Mouse (Mus musculus) right cerebral cortex, postnatal 10 days (tissue): ENCODE measurements around the gene Taf9b.
"Not testable (repeated sequence)": the region's sequence is repeated elsewhere in the genome, so short reads cannot be mapped to it uniquely, and the experiment has no call there.

ENCODE experiments used
- DNase-seq, 2 experiments: peaks; one replicate each; pipeline ENCODE4 v3.0.0; 2021; ENCODE audit warnings: low spot score in 2 of 2

The Taf9b gene

GRCm38 (mm10) chrX:106221058-106221457, at the start of gene Taf9b:
Gene Taf9b, minus strand, starts transcription at chrX:106221158.
- DNase-seq: no peak

GRCm38 (mm10) chrX:106255276-106255675, 34.3 kb upstream of the Taf9b start, which contains the start of gene Fnd3c2:
Gene Fnd3c2, minus strand, starts transcription at chrX:106255376.
- DNase-seq: no peak

GRCm38 (mm10) chrX:106219171-106220032, 1.6 kb downstream of the Taf9b start:
- peak; percentile 82 to 83 for DNase-seq

GRCm38 (mm10) chrX:106209100-106209499, 11.9 kb downstream of the Taf9b start:
- no peak for DNase-seq

- no peak for DNase-seq
Measured at GRCm38 (mm10) chrX:106198904-106199303, 22.1 kb downstream of the Taf9b start.

- no peak for DNase-seq
Measured at GRCm38 (mm10) chrX:106197308-106197707, 23.6 kb downstream of the Taf9b start.

- DNase-seq: not testable (repeated sequence)
Measured at GRCm38 (mm10) chrX:106194361-106194760, 26.6 kb downstream of the Taf9b start.

GRCm38 (mm10) chrX:106190091-106190490, 30.9 kb downstream of the Taf9b start:
- DNase-seq: no peak

- DNase-seq: no peak
Measured at GRCm38 (mm10) chrX:106189356-106189755, 31.6 kb downstream of the Taf9b start.

GRCm38 (mm10) chrX:106187737-106188136, 33.2 kb downstream of the Taf9b start:
- no peak for DNase-seq

GRCm38 (mm10) chrX:106186713-106187649, 34.0 kb downstream of the Taf9b start, which contains the start of gene Pgk1:
Gene Pgk1, plus strand, starts transcription at chrX:106187100.
- DNase-seq: peak; percentile 95 to 98

- no peak for DNase-seq
Measured at GRCm38 (mm10) chrX:106185706-106186105, 35.3 kb downstream of the Taf9b start.

GRCm38 (mm10) chrX:106184279-106184678, 36.7 kb downstream of the Taf9b start:
- no peak for DNase-seq

- no peak for DNase-seq
Measured at GRCm38 (mm10) chrX:106176331-106176730, 44.6 kb downstream of the Taf9b start.

- DNase-seq: no peak
Measured at GRCm38 (mm10) chrX:106171853-106172154, 49.2 kb downstream of the Taf9b start.

GRCm38 (mm10) chrX:106171106-106171852, 49.7 kb downstream of the Taf9b start:
- DNase-seq: peak; percentile 75 to 86

- no peak for DNase-seq
Measured at GRCm38 (mm10) chrX:106165089-106165488, 55.9 kb downstream of the Taf9b start.

- no peak for DNase-seq
Measured at GRCm38 (mm10) chrX:106164555-106164954, 56.4 kb downstream of the Taf9b start.

GRCm38 (mm10) chrX:106163995-106164394, 57.0 kb downstream of the Taf9b start:
- DNase-seq: no peak
